Mouse (Mus musculus): Measurements from ENCODE around the gene Gas2l1. TPM values are rescaled to one million over a fixed set of nuclear protein-coding genes. Genes with fewer than 3 reads are reported as not detected.

Gas2l1 gene
- polyA plus RNA-seq, 1 experiment from 2014 or later = 22.0 TPM

- Histone ChIP-seq H3K4me1 (peaks cover 78% of the 10 kb centered on the region), H3K27me3 (ENCODE audit: low read depth, poor library complexity, severe bottlenecking) (peaks cover 78% of the 10 kb centered on the region), H3K4me3 (peak overlapping the region; percentile 54), H3K9me3 (replicated peaks) (no peaks in the 10 kb centered on the region), H3K36me3 (peaks cover 5% of the 10 kb centered on the region; the same call in 1 of the 2 replicates), H3K27ac (replicated peaks) (peak overlapping the region; percentile 74)
- WGBS = 10% methylated on average over 13 of the region's 13 CpGs
- no peak for DNase-seq (ENCODE audit: low spot score)
Measured at GRCm38 (mm10) chr11:5062326-5062725, 2.8 kb downstream of the Gas2l1 start.

GRCm38 (mm10) chr11:5061413-5062139 is 3.6 kb downstream of the Gas2l1 start:
- peaks cover 85% of the 10 kb centered on the region for H3K27me3 ChIP-seq (ENCODE audit: low read depth, poor library complexity, severe bottlenecking)
- peak overlapping the region; percentile 74 for H3K27ac ChIP-seq (replicated peaks)
- DNase-seq (ENCODE audit: low spot score) = peak; percentile 86
- H3K4me3 ChIP-seq = peak overlapping the region; percentile 54
- peaks cover 86% of the 10 kb centered on the region for H3K4me1 ChIP-seq
- no peaks in the 10 kb centered on the region for H3K9me3 ChIP-seq (replicated peaks)
- WGBS = under 1% methylated on average over 61 of the region's 62 CpGs
- peaks cover 5% of the 10 kb centered on the region; the same call in 1 of the 2 replicates for H3K36me3 ChIP-seq

GRCm38 (mm10) chr11:5060756-5061412 is 4.2 kb downstream of the Gas2l1 start:
- H3K27me3 ChIP-seq (ENCODE audit: low read depth, poor library complexity, severe bottlenecking) = peaks cover 92% of the 10 kb centered on the region
- 45% methylated on average over 28 of the region's 28 CpGs for WGBS
- peaks cover 5% of the 10 kb centered on the region; the same call in 1 of the 2 replicates for H3K36me3 ChIP-seq
- no peaks in the 10 kb centered on the region for H3K9me3 ChIP-seq (replicated peaks)
- peak; percentile 53 for DNase-seq (ENCODE audit: low spot score)
- H3K4me3 ChIP-seq = peak overlapping the region; percentile 54
- peaks cover 93% of the 10 kb centered on the region for H3K4me1 ChIP-seq
- H3K27ac ChIP-seq (replicated peaks) = peak overlapping the region; percentile 74; the same call in 1 of the 2 replicates

GRCm38 (mm10) chr11:5059704-5060156 is 5.4 kb downstream of the Gas2l1 start:
- Histone ChIP-seq H3K4me1 (peaks cover 95% of the 10 kb centered on the region), H3K27ac (replicated peaks) (no peak overlapping the region), H3K36me3 (peaks cover 5% of the 10 kb centered on the region; the same call in 1 of the 2 replicates), H3K9me3 (replicated peaks) (no peaks in the 10 kb centered on the region), H3K4me3 (peak overlapping the region; percentile 14; the same call in 1 of the 2 replicates), H3K27me3 (ENCODE audit: low read depth, poor library complexity, severe bottlenecking) (peaks cover 100% of the 10 kb centered on the region)
- WGBS = 10% methylated on average over 27 of the region's 27 CpGs
- DNase-seq (ENCODE audit: low spot score) = peak; percentile 61

DNA sequence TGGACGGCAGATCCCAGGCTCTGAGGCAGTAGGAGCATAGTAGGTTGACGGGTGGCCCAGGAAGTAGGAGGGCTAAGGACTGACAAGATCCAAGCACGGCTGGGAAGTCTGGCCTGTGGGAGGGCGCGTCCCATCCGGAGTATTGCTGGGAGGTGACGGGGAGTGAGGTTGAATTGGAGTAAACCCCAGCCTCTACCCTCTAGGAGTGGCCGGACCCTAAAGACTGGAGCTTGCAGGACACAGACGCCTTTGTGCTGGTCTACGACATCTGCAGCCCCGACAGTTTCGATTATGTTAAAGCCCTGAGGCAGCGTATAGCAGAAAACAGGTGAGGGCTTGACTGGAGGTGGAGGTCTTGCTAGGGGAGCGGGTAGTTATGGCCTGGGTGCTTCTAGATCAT is 5.9 kb downstream of the Gas2l1 start:
- 31% methylated on average over 14 of the region's 14 CpGs for WGBS
- DNase-seq (ENCODE audit: low spot score) = peak; percentile 26
- Histone ChIP-seq H3K27ac (replicated peaks) (no peak overlapping the region), H3K4me3 (peak overlapping the region; percentile 62; the same call in 1 of the 2 replicates), H3K4me1 (peaks cover 90% of the 10 kb centered on the region), H3K9me3 (replicated peaks) (no peaks in the 10 kb centered on the region), H3K36me3 (peaks cover 5% of the 10 kb centered on the region; the same call in 1 of the 2 replicates), H3K27me3 (ENCODE audit: low read depth, poor library complexity, severe bottlenecking) (peaks cover 96% of the 10 kb centered on the region)

DNA sequence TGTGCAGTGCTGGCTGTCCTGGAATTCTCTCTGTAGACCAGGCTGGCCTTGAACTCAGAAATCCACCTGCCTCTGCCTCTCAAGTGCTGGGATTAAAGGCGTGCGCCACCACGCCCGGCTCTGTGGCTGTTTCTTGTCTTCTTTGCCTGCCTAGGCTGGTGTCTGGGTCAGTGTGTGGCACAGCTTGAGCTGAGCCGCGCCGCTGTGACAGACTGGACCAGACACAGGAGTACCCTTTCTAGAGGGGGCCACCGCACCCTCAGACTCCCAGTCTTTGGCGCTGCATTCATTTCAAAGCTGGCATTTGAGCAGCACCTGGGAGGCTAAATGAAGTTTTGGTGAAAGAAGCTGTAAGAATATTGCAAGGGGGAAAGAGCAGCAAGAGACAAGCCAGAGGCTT is 6.3 kb downstream of the Gas2l1 start:
- no peaks in the 10 kb centered on the region for H3K9me3 ChIP-seq (replicated peaks)
- H3K4me3 ChIP-seq = peak overlapping the region; percentile 62; the same call in 1 of the 2 replicates
- H3K4me1 ChIP-seq = peaks cover 86% of the 10 kb centered on the region
- H3K27me3 ChIP-seq (ENCODE audit: low read depth, poor library complexity, severe bottlenecking) = peaks cover 91% of the 10 kb centered on the region
- 29% methylated on average over 9 of the region's 9 CpGs for WGBS
- no peak for DNase-seq (ENCODE audit: low spot score)
- H3K27ac ChIP-seq (replicated peaks) = no peak overlapping the region
- H3K36me3 ChIP-seq = peaks cover 5% of the 10 kb centered on the region; the same call in 1 of the 2 replicates

- DNase-seq (ENCODE audit: low spot score) = peak; percentile 55
- peaks cover 78% of the 10 kb centered on the region for H3K4me1 ChIP-seq
Measured at GRCm38 (mm10) chr11:5057856-5058641, 7.1 kb downstream of the Gas2l1 start, which contains the start of gene Rasl10a. Rasl10a (plus strand) TSS chr11:5058128.

DNA sequence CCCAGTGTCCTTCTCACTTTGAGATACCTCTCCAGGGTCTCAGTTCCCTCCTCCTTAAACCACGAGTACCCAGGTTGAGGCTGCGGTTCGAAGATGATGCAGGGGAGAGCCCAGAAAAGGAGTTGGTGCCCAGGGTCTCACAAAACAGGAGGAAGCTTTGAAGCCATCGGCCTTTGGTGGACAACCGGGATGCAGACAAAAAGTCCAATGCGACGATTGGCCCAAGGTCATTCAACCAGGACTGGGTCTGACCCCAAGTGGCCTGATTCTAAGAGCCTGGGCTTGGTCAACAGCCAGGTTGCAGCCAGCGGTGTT is 7.6 kb downstream of the Gas2l1 start:
- 9% methylated on average over 8 of the region's 8 CpGs for WGBS
- 0 out of 2 replicates have a peak overlapping the region, but pooled peaks have one; percentile 68 for H3K27ac ChIP-seq (replicated peaks)
- DNase-seq (ENCODE audit: low spot score) = no peak
- H3K27me3 ChIP-seq (ENCODE audit: low read depth, poor library complexity, severe bottlenecking) = peaks cover 78% of the 10 kb centered on the region
- H3K9me3 ChIP-seq (replicated peaks) = no peaks in the 10 kb centered on the region
- H3K36me3 ChIP-seq = peaks cover 5% of the 10 kb centered on the region; the same call in 1 of the 2 replicates
- peaks cover 73% of the 10 kb centered on the region for H3K4me1 ChIP-seq
- peak overlapping the region; percentile 62 for H3K4me3 ChIP-seq

More at GRCm38 (mm10) chr11:5057856-5058641, 7.1 kb downstream of the Gas2l1 start, which contains the start of gene Rasl10a:
- Histone ChIP-seq H3K36me3 (peaks cover 5% of the 10 kb centered on the region; the same call in 1 of the 2 replicates), H3K27me3 (ENCODE audit: low read depth, poor library complexity, severe bottlenecking) (peaks cover 84% of the 10 kb centered on the region), H3K4me3 (peak within 1 kb of the TSS; percentile 62), H3K9me3 (replicated peaks) (no peaks in the 10 kb centered on the region), H3K27ac (replicated peaks) (peak within 1 kb of the TSS; percentile 68)
- 2% methylated on average over 77 of the region's 77 CpGs for whole genome bisulfite sequencing

DNA sequence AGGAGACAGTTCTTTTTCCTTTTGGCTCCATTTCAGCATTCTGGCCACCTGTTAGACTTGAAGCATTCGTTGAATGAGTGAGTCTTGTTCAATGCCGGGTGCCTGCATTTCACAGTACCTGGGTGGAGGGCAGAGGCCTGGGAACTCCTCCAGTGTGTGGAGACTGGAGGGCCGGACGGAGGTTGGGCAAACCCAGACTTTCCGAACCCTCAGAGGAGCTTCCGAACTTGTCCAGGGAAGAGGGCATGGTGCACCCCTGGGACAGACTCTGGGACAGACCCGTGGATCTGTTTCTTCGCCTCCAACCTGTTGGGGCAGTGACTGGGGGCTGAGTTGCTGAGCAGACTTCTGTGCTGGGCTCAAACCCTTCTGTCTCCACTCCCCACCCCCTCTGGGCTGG is 8.1 kb downstream of the Gas2l1 start:
- Histone ChIP-seq H3K4me3 (peak overlapping the region; percentile 62; the same call in 1 of the 2 replicates), H3K27me3 (ENCODE audit: low read depth, poor library complexity, severe bottlenecking) (peaks cover 74% of the 10 kb centered on the region), H3K4me1 (peaks cover 69% of the 10 kb centered on the region), H3K36me3 (peaks cover 5% of the 10 kb centered on the region; the same call in 1 of the 2 replicates), H3K9me3 (replicated peaks) (no peaks in the 10 kb centered on the region), H3K27ac (replicated peaks) (no peak overlapping the region)
- DNase-seq (ENCODE audit: low spot score) = peak; percentile 24
- WGBS = 59% methylated on average over 8 of the region's 8 CpGs

DNA sequence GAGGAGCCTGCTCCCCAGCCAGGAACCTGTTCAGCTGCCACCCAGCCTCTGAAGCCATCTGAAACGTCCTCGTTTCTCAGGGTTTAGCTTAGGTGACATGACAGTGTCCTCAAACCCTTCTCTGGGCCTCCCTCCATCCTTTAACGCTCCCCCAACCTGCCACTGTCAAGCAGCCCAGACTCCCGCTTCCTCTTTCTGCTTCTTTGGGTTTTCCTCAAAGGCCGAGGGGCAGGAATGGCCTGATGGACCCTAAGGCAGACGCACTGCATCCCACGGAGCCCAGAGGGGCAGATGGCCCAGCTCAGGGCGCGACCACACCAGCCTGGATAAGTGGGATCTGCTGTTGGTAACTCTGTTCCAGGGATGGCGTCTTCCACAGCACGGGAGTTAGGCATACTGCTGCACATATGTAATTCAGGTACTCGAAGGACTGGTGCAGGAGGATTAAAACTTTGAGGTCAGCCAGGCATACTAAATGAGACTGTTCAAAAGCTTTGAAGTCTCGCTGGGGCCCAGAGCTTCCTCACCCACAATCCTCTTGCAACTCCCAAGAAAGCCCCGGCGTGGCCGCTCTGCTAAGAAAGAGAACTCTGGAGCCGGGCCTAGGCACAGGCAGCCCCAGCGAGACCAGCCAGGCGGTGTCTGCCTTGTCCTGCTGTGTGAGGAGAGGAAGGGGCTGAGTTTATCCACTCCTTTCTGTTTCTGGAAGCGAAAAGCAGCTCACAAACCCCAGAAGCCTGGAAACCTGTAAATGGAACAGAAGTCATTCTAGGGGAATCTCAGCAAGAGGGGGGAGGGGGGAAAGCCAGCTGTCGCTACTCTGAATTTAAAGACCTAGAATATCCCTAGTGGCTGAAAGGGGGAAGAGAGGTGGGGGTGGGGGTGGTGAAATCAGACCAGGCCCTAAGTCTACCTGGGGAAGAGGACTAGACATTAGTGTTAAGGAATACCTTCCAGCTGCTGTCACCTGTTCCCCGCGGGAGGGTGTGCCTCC is 8.9 kb downstream of the Gas2l1 start:
- WGBS = 18% methylated on average over 23 of the region's 23 CpGs

GRCm38 (mm10) chr11:5054874-5055273 is 10.3 kb downstream of the Gas2l1 start:
- 71% methylated on average over 6 of the region's 6 CpGs for WGBS
- no peak for DNase-seq (ENCODE audit: low spot score)
- Histone ChIP-seq H3K36me3 (no peaks in the 10 kb centered on the region), H3K4me1 (peaks cover 52% of the 10 kb centered on the region), H3K4me3 (no peak overlapping the region), H3K27ac (replicated peaks) (no peak overlapping the region), H3K9me3 (replicated peaks) (no peaks in the 10 kb centered on the region), H3K27me3 (ENCODE audit: low read depth, poor library complexity, severe bottlenecking) (peaks cover 52% of the 10 kb centered on the region)

More for the DNA sequence above, 8.9 kb downstream of the Gas2l1 start:
- Histone ChIP-seq H3K4me1 (peaks cover 60% of the 10 kb centered on the region), H3K4me3 (no peak overlapping the region), H3K9me3 (replicated peaks) (no peaks in the 10 kb centered on the region), H3K27ac (replicated peaks) (peak overlapping the region; percentile 61), H3K27me3 (ENCODE audit: low read depth, poor library complexity, severe bottlenecking) (peaks cover 66% of the 10 kb centered on the region), H3K36me3 (peaks cover 5% of the 10 kb centered on the region; the same call in 1 of the 2 replicates)
- peak; percentile 60 for DNase-seq (ENCODE audit: low spot score)
